Mouse (Mus musculus) olfactory bulb, adult 2 months (tissue): ENCODE data around the gene Mfng. TPM values are rescaled to one million over a fixed set of nuclear protein-coding genes. Genes with fewer than 3 reads are reported as not detected.

Source experiments
- H3K27ac ChIP-seq: fragments of 200-500 bp; 2 replicates; pipeline ENCODE4 v1.5.1; 2012; ENCODE audit warnings: low read depth, low read length; ENCODE audit not compliant: insufficient read depth
- H3K4me1 ChIP-seq: fragments of 200-500 bp; 2 replicates; pipeline ENCODE4 v1.6.1; 2012; ENCODE audit warnings: low read length; ENCODE audit not compliant: control insufficient read depth, insufficient read depth
- H3K4me3 ChIP-seq: fragments of 200-500 bp; 2 replicates; pipeline ENCODE4 v1.5.1; 2012; ENCODE audit warnings: mild to moderate bottlenecking, low read depth, low read length, moderate library complexity; ENCODE audit not compliant: insufficient read depth
- CTCF ChIP-seq: fragments of 200-500 bp; IDR thresholded peaks from 2 replicates; pipeline ENCODE4 v1.5.1; 2012; ENCODE audit warnings: low read depth, mild to moderate bottlenecking, low read length, moderate library complexity; ENCODE audit not compliant: insufficient read depth
- POLR2A ChIP-seq: fragments of 200-500 bp; IDR thresholded peaks from 2 replicates; pipeline ENCODE4 v1.6.1; 2012; ENCODE audit warnings: mild to moderate bottlenecking, low read depth, low read length, moderate library complexity; ENCODE audit not compliant: insufficient read depth
- WGBS: fragments of 180-500 bp; shearing (Covaris S2); methylation state at CpG from one replicate; pipeline ENCODE4 v1.1.7; 2018; 5-methylcytosine and 5-hydroxymethylcytosine counted together
- polyA plus RNA-seq: library from polyadenylated mRNA; stranded (reverse); fragments of >200 nt; gene quantifications from 2 replicates; pipeline ENCODE4 v1.2.4, GENCODE M21; 2012; ENCODE audit warnings: low replicate concordance; ENCODE audit not compliant: missing spikeins, insufficient read depth, insufficient read length

The Mfng gene
- polyA plus RNA-seq, 1 experiment = not detected

- WGBS = 80% methylated on average over 5 of the region's 5 CpGs
Observed at GRCm38 (mm10) chr15:78784520-78784919, 11.2 kb upstream of the Mfng start.

GRCm38 (mm10) chr15:78782348-78783103, 9.3 kb upstream of the Mfng start:
- TF ChIP-seq CTCF (no peak), POLR2A (no peak)
- Histone ChIP-seq H3K4me3 (no peak overlapping the region), H3K4me1 (peaks cover 29% of the 10 kb centered on the region), H3K27ac (no peak overlapping the region)
- WGBS = 84% methylated on average over 14 of the region's 14 CpGs

More at GRCm38 (mm10) chr15:78784520-78784919, 11.2 kb upstream of the Mfng start:
- Histone ChIP-seq H3K27ac (no peak overlapping the region), H3K4me1 (peaks cover 14% of the 10 kb centered on the region), H3K4me3 (no peak overlapping the region)
- TF ChIP-seq CTCF = no peak
- TF ChIP-seq POLR2A = no peak

GRCm38 (mm10) chr15:78780908-78781307, 7.6 kb upstream of the Mfng start:
- no peak overlapping the region for H3K4me3 ChIP-seq
- peaks cover 28% of the 10 kb centered on the region for H3K4me1 ChIP-seq
- no peak overlapping the region for H3K27ac ChIP-seq
- no peak for TF ChIP-seq CTCF
- no peak for TF ChIP-seq POLR2A
- 93% methylated on average over 7 of the region's 7 CpGs for WGBS

GRCm38 (mm10) chr15:78780359-78780758, 7.1 kb upstream of the Mfng start:
- 96% methylated on average over 14 of the region's 14 CpGs for WGBS
- TF ChIP-seq CTCF (no peak), POLR2A (no peak)

GRCm38 (mm10) chr15:78779690-78780089, 6.4 kb upstream of the Mfng start:
- Histone ChIP-seq H3K27ac (no peak overlapping the region), H3K4me3 (no peak overlapping the region), H3K4me1 (peaks cover 30% of the 10 kb centered on the region)
- 96% methylated on average over 5 of the region's 5 CpGs for WGBS
- TF ChIP-seq CTCF = no peak
- no peak for TF ChIP-seq POLR2A

More at GRCm38 (mm10) chr15:78780359-78780758, 7.1 kb upstream of the Mfng start:
- no peak overlapping the region for H3K27ac ChIP-seq
- no peak overlapping the region for H3K4me3 ChIP-seq
- H3K4me1 ChIP-seq = peaks cover 26% of the 10 kb centered on the region

GRCm38 (mm10) chr15:78779253-78779652, 6.0 kb upstream of the Mfng start:
- H3K4me3 ChIP-seq = no peak overlapping the region
- H3K4me1 ChIP-seq = peaks cover 30% of the 10 kb centered on the region
- 85% methylated on average over 8 of the region's 8 CpGs for WGBS
- H3K27ac ChIP-seq = no peak overlapping the region
- TF ChIP-seq POLR2A (no peak), CTCF (no peak)

GRCm38 (mm10) chr15:78778077-78778870, 5.0 kb upstream of the Mfng start:
- WGBS = 43% methylated on average over 13 of the region's 15 CpGs
- peak overlapping the region; percentile 42 for H3K4me3 ChIP-seq

GRCm38 (mm10) chr15:78772856-78773255, 419 bp downstream of the Mfng start:
- Histone ChIP-seq H3K4me3 (no peak overlapping the region), H3K4me1 (peaks cover 36% of the 10 kb centered on the region), H3K27ac (0 out of 2 replicates have a peak overlapping the region, but pooled peaks have one; percentile 8)
- no peak for TF ChIP-seq CTCF
- TF ChIP-seq POLR2A = no peak
- 63% methylated on average over 14 of the region's 14 CpGs for WGBS

More at GRCm38 (mm10) chr15:78778077-78778870, 5.0 kb upstream of the Mfng start:
- Histone ChIP-seq H3K27ac (peak overlapping the region; percentile 56), H3K4me1 (peaks cover 35% of the 10 kb centered on the region)
- TF ChIP-seq CTCF = peak; percentile 81
- no peak for TF ChIP-seq POLR2A

GRCm38 (mm10) chr15:78772368-78772763, 909 bp downstream of the Mfng start:
- 69% methylated on average over 4 of the region's 4 CpGs for WGBS
- TF ChIP-seq POLR2A (no peak), CTCF (no peak)
- peaks cover 33% of the 10 kb centered on the region for H3K4me1 ChIP-seq
- H3K27ac ChIP-seq = peak overlapping the region; percentile 37; the same call in 1 of the 2 replicates
- H3K4me3 ChIP-seq = 0 out of 2 replicates have a peak overlapping the region, but pooled peaks have one; percentile 6
